Mouse (Mus musculus): ENCODE measurements at regions not wholly inside any gene's neighbourhood (a gene's known extent, or its start where the extent isn't known, plus 50 kb on each side); places are given as distances from the start of the nearest gene placed in this dataset.

- WGBS, result 44% methylated on average over 5 of the region's 5 CpGs
- peak in 1 of 2 experiments; percentile 1 for DNase-seq
These were observed 1214.4 kb upstream of the Igfbp7 start for GRCm38 (mm10) chr5:78621987-78622854.

GRCm38 (mm10) chr5:78608317-78608716 is 1200.5 kb upstream of the Igfbp7 start:
- WGBS, result 47% methylated on average over 4 of the region's 4 CpGs
- TF ChIP-seq POLR2A (IDR thresholded peaks at IDR 0.05; ENCODE audit: borderline replicate concordance, insufficient read depth, low read length) (no peak), CTCF (IDR thresholded peaks at IDR 0.05; ENCODE audit: borderline replicate concordance, insufficient read depth, low read depth, low read length) (no peak)
- Histone ChIP-seq H3K4me1 (ENCODE audit: control insufficient read depth, insufficient read depth, low read length) (no peaks in the 10 kb centered on the region), H3K4me3 (replicated peaks; ENCODE audit: insufficient read depth, low read depth, low read length) (no peak overlapping the region), H3K27me3 (ENCODE audit: control insufficient read depth, insufficient read depth, low read length) (no peaks in the 10 kb centered on the region), H3K27ac (ENCODE audit: insufficient read depth, low read length) (no peak overlapping the region)
- no peak for DNase-seq

More at GRCm38 (mm10) chr5:78621987-78622854, 1214.4 kb upstream of the Igfbp7 start:
- no peaks in the 10 kb centered on the region for H3K4me1 ChIP-seq (ENCODE audit: control insufficient read depth, insufficient read depth, low read length)
- no peak overlapping the region for H3K27ac ChIP-seq (ENCODE audit: insufficient read depth, low read length)
- TF ChIP-seq POLR2A (IDR thresholded peaks at IDR 0.05; ENCODE audit: borderline replicate concordance, insufficient read depth, low read length), result no peak
- TF ChIP-seq CTCF (IDR thresholded peaks at IDR 0.05; ENCODE audit: borderline replicate concordance, insufficient read depth, low read depth, low read length), result no peak
- no peak overlapping the region for H3K4me3 ChIP-seq (replicated peaks; ENCODE audit: insufficient read depth, low read depth, low read length)
- no peaks in the 10 kb centered on the region for H3K27me3 ChIP-seq (ENCODE audit: control insufficient read depth, insufficient read depth, low read length)

GRCm38 (mm10) chr5:78602599-78602998 is 1194.8 kb upstream of the Igfbp7 start:
- no peak for TF ChIP-seq CTCF (IDR thresholded peaks at IDR 0.05; ENCODE audit: borderline replicate concordance, insufficient read depth, low read depth, low read length)
- no peak for TF ChIP-seq POLR2A (IDR thresholded peaks at IDR 0.05; ENCODE audit: borderline replicate concordance, insufficient read depth, low read length)

GRCm38 (mm10) chr5:78584823-78585222 is 1177.0 kb upstream of the Igfbp7 start:
- Histone ChIP-seq H3K4me3 (replicated peaks; ENCODE audit: insufficient read depth, low read depth, low read length) (no peak overlapping the region), H3K27me3 (ENCODE audit: control insufficient read depth, insufficient read depth, low read length) (no peaks in the 10 kb centered on the region), H3K4me1 (ENCODE audit: control insufficient read depth, insufficient read depth, low read length) (0 out of 2 replicates have a peak, but pooled peaks cover 3% of the 10 kb centered on the region), H3K27ac (ENCODE audit: insufficient read depth, low read length) (no peak overlapping the region)
- peak; percentile 26 to 57 for DNase-seq
- 7% methylated on average over 1 of the region's 1 CpGs for WGBS
- no peak for TF ChIP-seq POLR2A (IDR thresholded peaks at IDR 0.05; ENCODE audit: borderline replicate concordance, insufficient read depth, low read length)

More at GRCm38 (mm10) chr5:78602599-78602998, 1194.8 kb upstream of the Igfbp7 start:
- H3K4me3 ChIP-seq (replicated peaks; ENCODE audit: insufficient read depth, low read depth, low read length), result no peak overlapping the region
- H3K27me3 ChIP-seq (ENCODE audit: control insufficient read depth, insufficient read depth, low read length), result no peaks in the 10 kb centered on the region
- no peaks in the 10 kb centered on the region for H3K4me1 ChIP-seq (ENCODE audit: control insufficient read depth, insufficient read depth, low read length)
- H3K27ac ChIP-seq (ENCODE audit: insufficient read depth, low read length), result no peak overlapping the region
- DNase-seq, result no peak

- WGBS, result 12% methylated on average over 1 of the region's 1 CpGs
- TF ChIP-seq CTCF (IDR thresholded peaks at IDR 0.05; ENCODE audit: borderline replicate concordance, insufficient read depth, low read depth, low read length), result no peak
- TF ChIP-seq POLR2A (IDR thresholded peaks at IDR 0.05; ENCODE audit: borderline replicate concordance, insufficient read depth, low read length), result no peak
- H3K27ac ChIP-seq (ENCODE audit: insufficient read depth, low read length), result no peak overlapping the region
These were observed 1149.1 kb upstream of the Igfbp7 start for GRCm38 (mm10) chr5:78556946-78557345.

GRCm38 (mm10) chr5:78535308-78535707 is 1127.5 kb upstream of the Igfbp7 start:
- TF ChIP-seq POLR2A (IDR thresholded peaks at IDR 0.05; ENCODE audit: borderline replicate concordance, insufficient read depth, low read length) (no peak), CTCF (IDR thresholded peaks at IDR 0.05; ENCODE audit: borderline replicate concordance, insufficient read depth, low read depth, low read length) (no peak)
- no peaks in the 10 kb centered on the region for H3K27me3 ChIP-seq (ENCODE audit: control insufficient read depth, insufficient read depth, low read length)
- DNase-seq, result no peak

More at GRCm38 (mm10) chr5:78556946-78557345, 1149.1 kb upstream of the Igfbp7 start:
- Histone ChIP-seq H3K4me3 (replicated peaks; ENCODE audit: insufficient read depth, low read depth, low read length) (no peak overlapping the region), H3K4me1 (ENCODE audit: control insufficient read depth, insufficient read depth, low read length) (no peaks in the 10 kb centered on the region), H3K27me3 (ENCODE audit: control insufficient read depth, insufficient read depth, low read length) (no peaks in the 10 kb centered on the region)
- no peak for DNase-seq

More at GRCm38 (mm10) chr5:78535308-78535707, 1127.5 kb upstream of the Igfbp7 start:
- no peak overlapping the region for H3K4me3 ChIP-seq (replicated peaks; ENCODE audit: insufficient read depth, low read depth, low read length)
- H3K4me1 ChIP-seq (ENCODE audit: control insufficient read depth, insufficient read depth, low read length), result no peaks in the 10 kb centered on the region
- no peak overlapping the region for H3K27ac ChIP-seq (ENCODE audit: insufficient read depth, low read length)
